In the genomic region with DNA sequence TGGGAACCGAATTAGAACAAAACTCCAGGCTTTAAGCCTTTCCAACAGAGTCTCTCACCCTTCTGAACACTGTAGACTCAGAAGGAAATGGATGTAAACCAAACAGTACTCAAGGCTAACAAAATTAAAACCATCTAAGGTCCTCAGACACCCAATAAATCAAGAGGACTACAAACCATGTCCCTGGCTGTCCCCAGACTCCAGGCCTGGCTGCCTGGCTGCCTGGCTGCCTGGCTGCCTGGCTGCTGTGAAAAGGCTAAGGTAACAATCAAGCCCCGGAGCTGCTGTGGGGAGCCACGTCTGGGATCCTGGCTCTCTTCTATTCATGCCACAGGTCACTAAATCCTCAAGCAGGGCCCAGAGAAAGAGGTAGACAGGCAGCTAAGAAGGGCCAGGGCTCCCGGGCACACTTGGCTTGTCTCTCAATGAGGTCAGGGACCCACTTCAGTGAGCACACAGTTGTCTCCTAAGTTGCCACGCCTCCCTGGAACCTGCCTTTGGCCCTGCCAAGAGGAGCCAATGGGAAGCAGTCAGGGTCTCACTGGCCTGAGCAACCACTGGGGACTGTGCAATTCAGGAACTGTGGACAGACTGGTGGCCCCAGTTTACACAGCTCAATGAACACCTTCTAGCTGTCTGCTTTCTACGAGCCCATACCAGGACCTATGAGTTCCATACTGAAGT, we compare ENCODE assay signal across 21 mouse cellular contexts.
A peak's percentile ranks its signal among the peaks of the same experiment; 100 is the strongest.
DNase-seq lines count a peak whose midpoint lies in the region; ATAC-seq and TF ChIP-seq lines count a peak whose summit lies in the region.
"Had no signal": no experiment of that assay in that cellular context is flagged by ENCODE, and none has a peak within 500 bp of the region (broad histone marks: within the 10 kb centered on the region; RNA-seq: fewer than 3 reads in every experiment).

No protein-coding gene starts in this region.

- no peak overlapping the region for H3K4me2 ChIP-seq in heart, embryonic 12.5 days
- H3K4me2 ChIP-seq in lung, embryonic 14.5 days = no peak overlapping the region
- H3K4me2 ChIP-seq in lung, postnatal 0 days (replicated peaks; ENCODE audit: low read depth, low read length) = no peak overlapping the region
- H3K4me2 ChIP-seq: neural tube, embryonic 15.5 days had no signal

- peak; percentile 39 for DNase-seq in heart, adult 11 months
- peak; percentile 41 for DNase-seq in lung, embryonic 14.5 days
- no peak for DNase-seq in lung, postnatal 0 days (ENCODE audit: low spot score)
- peak; percentile 45 for DNase-seq in embryo, embryonic 11 days
- DNase-seq in limb, embryonic 10.5 days (ENCODE audit: low spot score) = peak; percentile 60
- no peak for DNase-seq in layer of hippocampus, postnatal 10 days (ENCODE audit: low spot score in 2 of 2)
- DNase-seq: adrenal gland, postnatal 25 days; cerebellum, adult 8-10 months; cerebellum, postnatal 36 days; gastrocnemius, adult 2 months; kidney, postnatal 14 days; lung, postnatal 14 days; right cerebral cortex, postnatal 14 days; thymus, adult 2 months had no signal

- ATAC-seq in heart, embryonic 12.5 days (ENCODE audit: insufficient number of reproducible peaks, low FRiP score) = no peak
- 0 out of 2 replicates have a peak, but pooled peaks have one; percentile 6 for ATAC-seq in lung, embryonic 14.5 days (ENCODE audit: insufficient read depth)
- no peak for ATAC-seq in lung, postnatal 0 days
- ATAC-seq: hindbrain, embryonic 16.5 days; intestine, postnatal 0 days had no signal

- H3K36me3 ChIP-seq in heart, embryonic 12.5 days = no peaks in the 10 kb centered on the region
- H3K36me3 ChIP-seq in lung, embryonic 14.5 days (ENCODE audit: insufficient read depth) = no peaks in the 10 kb centered on the region
- H3K36me3 ChIP-seq in lung, postnatal 0 days (ENCODE audit: insufficient read depth, low read length) = no peaks in the 10 kb centered on the region
- H3K36me3 ChIP-seq in limb, embryonic 10.5 days = no peaks in the 10 kb centered on the region
- H3K36me3 ChIP-seq: heart, embryonic 10.5 days; neural tube, embryonic 15.5 days had no signal

- TF ChIP-seq EP300 in lung, postnatal 0 days (IDR thresholded peaks at IDR 0.05) = no peak

- H3K27ac ChIP-seq in heart, embryonic 12.5 days (ENCODE audit: poor library complexity, severe bottlenecking) = no peak overlapping the region
- peak overlapping the region; percentile 12; the same call in 1 of the 2 replicates for H3K27ac ChIP-seq in lung, embryonic 14.5 days (ENCODE audit: low read depth)
- H3K27ac ChIP-seq in lung, postnatal 0 days (ENCODE audit: low read length) = no peak overlapping the region
- peak overlapping the region; percentile 73 for H3K27ac ChIP-seq in limb, embryonic 10.5 days
- H3K27ac ChIP-seq: gastrocnemius, adult 2 months; heart, embryonic 10.5 days; left cerebral cortex, adult 2 months; neural tube, embryonic 15.5 days; stomach, postnatal 0 days had no signal

- no peaks in the 10 kb centered on the region for H3K9me3 ChIP-seq in heart, embryonic 12.5 days (replicated peaks)
- no peaks in the 10 kb centered on the region for H3K9me3 ChIP-seq in lung, embryonic 14.5 days (ENCODE audit: low read depth, low read length)
- H3K9me3 ChIP-seq in lung, postnatal 0 days (ENCODE audit: low read length) = no peaks in the 10 kb centered on the region
- no peaks in the 10 kb centered on the region for H3K9me3 ChIP-seq in limb, embryonic 10.5 days (replicated peaks)
- H3K9me3 ChIP-seq: heart, embryonic 10.5 days; neural tube, embryonic 15.5 days had no signal

- peaks cover 3% of the 10 kb centered on the region; the same call in 1 of the 2 replicates for H3K4me1 ChIP-seq in heart, embryonic 12.5 days (replicated peaks)
- peaks cover 17% of the 10 kb centered on the region for H3K4me1 ChIP-seq in lung, embryonic 14.5 days (ENCODE audit: insufficient read depth)
- no peaks in the 10 kb centered on the region for H3K4me1 ChIP-seq in lung, postnatal 0 days (ENCODE audit: insufficient read depth, low read depth, low read length)
- H3K4me1 ChIP-seq in limb, embryonic 10.5 days = peaks cover 41% of the 10 kb centered on the region
- H3K4me1 ChIP-seq: neural tube, embryonic 15.5 days had no signal

- no peak overlapping the region for H3K9ac ChIP-seq in heart, embryonic 12.5 days
- H3K9ac ChIP-seq in lung, embryonic 14.5 days = no peak overlapping the region
- no peak overlapping the region for H3K9ac ChIP-seq in lung, postnatal 0 days (replicated peaks; ENCODE audit: low read depth)
- H3K9ac ChIP-seq: neural tube, embryonic 15.5 days had no signal

- peaks cover 19% of the 10 kb centered on the region; the same call in 1 of the 2 replicates for H3K27me3 ChIP-seq in heart, embryonic 12.5 days (replicated peaks)
- H3K27me3 ChIP-seq in lung, embryonic 14.5 days (ENCODE audit: insufficient read depth, low read length) = no peaks in the 10 kb centered on the region
- H3K27me3 ChIP-seq in lung, postnatal 0 days (replicated peaks; ENCODE audit: insufficient read depth, low read length) = no peaks in the 10 kb centered on the region
- H3K27me3 ChIP-seq in limb, embryonic 10.5 days (ENCODE audit: low read depth, poor library complexity, severe bottlenecking) = peaks cover 3% of the 10 kb centered on the region; the same call in 1 of the 2 replicates
- H3K27me3 ChIP-seq: neural tube, embryonic 15.5 days had no signal

- WGBS in heart, embryonic 12.5 days = 53% methylated on average over 6 of the region's 6 CpGs
- WGBS in lung, embryonic 14.5 days = 27% methylated on average over 6 of the region's 6 CpGs
- 37% methylated on average over 6 of the region's 6 CpGs for WGBS in lung, postnatal 0 days
- 43% methylated on average over 6 of the region's 6 CpGs for WGBS in limb, embryonic 10.5 days

- no peak overlapping the region for H3K4me3 ChIP-seq in heart, embryonic 12.5 days
- no peak overlapping the region for H3K4me3 ChIP-seq in lung, embryonic 14.5 days (ENCODE audit: low read depth, low read length)
- H3K4me3 ChIP-seq in lung, postnatal 0 days (ENCODE audit: low read depth, low read length) = no peak overlapping the region
- H3K4me3 ChIP-seq in limb, embryonic 10.5 days = 0 out of 2 replicates have a peak overlapping the region, but pooled peaks have one; percentile 0
- H3K4me3 ChIP-seq: gastrocnemius, adult 2 months; heart, embryonic 10.5 days; left cerebral cortex, adult 2 months; neural tube, embryonic 15.5 days had no signal

- TF ChIP-seq CTCF in lung, embryonic 14.5 days (IDR thresholded peaks at IDR 0.05; ENCODE audit: low read depth) = no peak
- no peak for TF ChIP-seq CTCF in lung, postnatal 0 days (IDR thresholded peaks at IDR 0.05)

Comparison
In these comparisons a context has a peak if more than half of its experiments do, and no peak if none do; other contexts are left out.
1. DNase-seq: peak in heart, adult 11 months (single experiment), lung, embryonic 14.5 days (single experiment), embryo, embryonic 11 days (single experiment) and limb, embryonic 10.5 days (single experiment); none in lung, postnatal 0 days (single experiment) and layer of hippocampus, postnatal 10 days (0 of 2).
2. H3K27ac ChIP-seq: peak in lung, embryonic 14.5 days (single experiment) and limb, embryonic 10.5 days (single experiment); none in heart, embryonic 12.5 days (single experiment) and lung, postnatal 0 days (single experiment).